Comparison of ENCODE assay signal across 8 mouse cellular contexts in the genomic region with DNA sequence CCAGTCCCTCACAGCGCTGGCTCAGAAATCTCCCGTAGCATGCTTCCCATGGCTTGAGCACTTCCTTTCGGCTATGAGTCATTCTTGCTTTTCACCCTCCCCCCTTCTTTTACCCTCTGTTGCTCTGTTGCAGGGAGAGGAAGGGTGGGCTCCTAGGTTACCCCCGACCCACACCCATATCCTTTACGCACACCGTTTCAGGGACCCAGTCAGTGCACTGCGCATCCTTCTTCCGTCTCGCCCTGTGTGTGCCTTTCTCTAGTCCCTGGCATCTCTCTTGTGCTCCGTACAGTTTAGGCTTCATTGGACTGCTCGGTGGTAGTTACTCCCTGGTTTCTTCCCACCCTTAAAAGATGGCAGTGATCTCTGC. TPM values are rescaled to one million over a fixed set of nuclear protein-coding genes. Genes with fewer than 3 reads are reported as not detected.
A peak's percentile ranks its signal among the peaks of the same experiment; 100 is the strongest.
DNase-seq lines count a peak whose midpoint lies in the region; ATAC-seq and TF ChIP-seq lines count a peak whose summit lies in the region.

No protein-coding gene starts in this region.

- 0 out of 2 replicates have a peak, but pooled peaks have one; percentile 37 for ATAC-seq in heart, embryonic 11.5 days (replicated peaks; ENCODE audit: insufficient number of reproducible peaks, low FRiP score, low TSS enrichment)
- peak; percentile 48; the same call in 1 of the 2 replicates for ATAC-seq in liver, embryonic 15.5 days (ENCODE audit: insufficient read depth)
- peak; percentile 69 for ATAC-seq in stomach, postnatal 0 days (ENCODE audit: low FRiP score, low TSS enrichment)

- DNase-seq in heart, adult 9 months (ENCODE audit: low spot score in 2 of 2): no peak
- DNase-seq in spleen, adult 2 months (ENCODE audit: low read depth in 1 of 2, low spot score in 2 of 2): no peak
- no peak for DNase-seq in spleen, postnatal 10 days (ENCODE audit: low spot score in 2 of 2)
- peak; percentile 16 to 36 for DNase-seq in frontal cortex, postnatal 10 days (ENCODE audit: low spot score in 2 of 2)
- DNase-seq in stomach, postnatal 0 days (ENCODE audit: low spot score): no peak
- no peak for DNase-seq in gastrocnemius, postnatal 4 days (ENCODE audit: low spot score in 2 of 2)

- H3K4me1 ChIP-seq in heart, embryonic 11.5 days (ENCODE audit: control insufficient read depth, insufficient read depth, low read length): peaks cover 9% of the 10 kb centered on the region
- H3K4me1 ChIP-seq in spleen, adult 2 months (ENCODE audit: control insufficient read depth, insufficient read depth, insufficient read length): peaks cover 11% of the 10 kb centered on the region; the same call in 1 of the 2 replicates
- H3K4me1 ChIP-seq in liver, embryonic 15.5 days (replicated peaks): peaks cover 26% of the 10 kb centered on the region
- no peaks in the 10 kb centered on the region for H3K4me1 ChIP-seq in stomach, postnatal 0 days (replicated peaks; ENCODE audit: control insufficient read depth, insufficient read depth)

- no peaks in the 10 kb centered on the region for H3K27me3 ChIP-seq in heart, embryonic 11.5 days (ENCODE audit: control insufficient read depth, insufficient read depth, low read length)
- H3K27me3 ChIP-seq in spleen, adult 2 months (ENCODE audit: control insufficient read depth, insufficient read depth, low read length): no peaks in the 10 kb centered on the region
- no peaks in the 10 kb centered on the region for H3K27me3 ChIP-seq in liver, embryonic 15.5 days
- no peaks in the 10 kb centered on the region for H3K27me3 ChIP-seq in stomach, postnatal 0 days (ENCODE audit: control insufficient read depth, insufficient read depth, low read length)

- no peaks in the 10 kb centered on the region for H3K36me3 ChIP-seq in heart, embryonic 11.5 days (ENCODE audit: control insufficient read depth, insufficient read depth, low read length)
- H3K36me3 ChIP-seq in spleen, adult 2 months (ENCODE audit: control insufficient read depth, insufficient read depth, low read length): no peaks in the 10 kb centered on the region
- H3K36me3 ChIP-seq in liver, embryonic 15.5 days (replicated peaks): no peaks in the 10 kb centered on the region
- no peaks in the 10 kb centered on the region for H3K36me3 ChIP-seq in stomach, postnatal 0 days (ENCODE audit: control insufficient read depth, insufficient read depth, low read length)

- no peaks in the 10 kb centered on the region for H3K9me3 ChIP-seq in heart, embryonic 11.5 days (replicated peaks; ENCODE audit: control insufficient read depth, low read length)
- no peaks in the 10 kb centered on the region for H3K9me3 ChIP-seq in liver, embryonic 15.5 days (replicated peaks)
- no peaks in the 10 kb centered on the region for H3K9me3 ChIP-seq in stomach, postnatal 0 days (ENCODE audit: control insufficient read depth, low read length)

- no peak for TF ChIP-seq CTCF in spleen, adult 2 months (IDR thresholded peaks at IDR 0.05; ENCODE audit: extremely low read depth, insufficient read depth, insufficient read length, insufficient replicate concordance)
- no peak for TF ChIP-seq CTCF in stomach, postnatal 0 days (IDR thresholded peaks at IDR 0.05; ENCODE audit: low read depth)

- peak overlapping the region; percentile 95 for H3K9ac ChIP-seq in heart, embryonic 11.5 days (ENCODE audit: low read depth, low read length)
- H3K9ac ChIP-seq in liver, embryonic 15.5 days: peak overlapping the region; percentile 98
- H3K9ac ChIP-seq in stomach, postnatal 0 days (ENCODE audit: low read length): peak overlapping the region; percentile 88

- TF ChIP-seq EP300 in stomach, postnatal 0 days (optimal IDR thresholded peaks at IDR 0.05): no peak

- peak overlapping the region; percentile 93 for H3K4me2 ChIP-seq in heart, embryonic 11.5 days
- H3K4me2 ChIP-seq in liver, embryonic 15.5 days: peak overlapping the region; percentile 98
- H3K4me2 ChIP-seq in stomach, postnatal 0 days (replicated peaks; ENCODE audit: low read depth): peak overlapping the region; percentile 96

- peak overlapping the region; percentile 92 for H3K4me3 ChIP-seq in heart, embryonic 11.5 days (ENCODE audit: low read depth, low read length)
- H3K4me3 ChIP-seq in spleen, adult 2 months (ENCODE audit: extremely low read depth, insufficient read depth, insufficient read length): peak overlapping the region; percentile 96
- H3K4me3 ChIP-seq in liver, embryonic 15.5 days (replicated peaks): peak overlapping the region; percentile 95
- peak overlapping the region; percentile 84 for H3K4me3 ChIP-seq in stomach, postnatal 0 days (ENCODE audit: low read depth, low read length)

- 1% methylated on average over 11 of the region's 11 CpGs for WGBS in heart, embryonic 11.5 days (ENCODE audit: insufficient replicate concordance)
- 1% methylated on average over 11 of the region's 11 CpGs for WGBS in spleen, adult 2 months
- 2% methylated on average over 11 of the region's 11 CpGs for WGBS in liver, embryonic 15.5 days (ENCODE audit: insufficient replicate concordance)
- under 1% methylated on average over 11 of the region's 11 CpGs for WGBS in stomach, postnatal 0 days

- TF ChIP-seq POLR2A in spleen, adult 2 months (IDR thresholded peaks at IDR 0.05; ENCODE audit: low read depth, low read length): no peak

- H3K27ac ChIP-seq in heart, embryonic 11.5 days (ENCODE audit: low read depth, low read length): peak overlapping the region; percentile 93
- peak overlapping the region; percentile 78 for H3K27ac ChIP-seq in spleen, adult 2 months (ENCODE audit: insufficient read depth, low read length)
- peak overlapping the region; percentile 93 for H3K27ac ChIP-seq in liver, embryonic 15.5 days (replicated peaks)
- H3K27ac ChIP-seq in stomach, postnatal 0 days (replicated peaks): no peak overlapping the region

RNA-seq across cellular contexts. Expression of a gene that starts 0.7 kb away (rescaled TPM):
- 22.8 and 25.7 TPM in 2 replicates for polyA plus RNA-seq in heart, embryonic 11.5 days (2014; fragmentation: Nextera tagmentation; extraction: Ambion mirVana)
- polyA plus RNA-seq in spleen, adult 2 months (2012; rRNA removed): 21.2 and 30.0 TPM in 2 replicates
- polyA plus RNA-seq in liver, embryonic 15.5 days (2015; fragmentation: Nextera tagmentation; extraction: Ambion mirVana): 3.9 and 5.1 TPM in 2 replicates
- polyA plus RNA-seq in stomach, postnatal 0 days (2015; fragmentation: Nextera tagmentation; extraction: Ambion mirVana): 3.0 and 3.5 TPM in 2 replicates
- 10 to 100 TPM; 29.1 to 35.9 TPM for total RNA-seq in gastrocnemius, postnatal 4 days (2021)

RNA-seq across cellular contexts. Expression of a gene that starts 28.0 kb away (rescaled TPM):
- polyA plus RNA-seq in heart, embryonic 11.5 days (2014; fragmentation: Nextera tagmentation; extraction: Ambion mirVana): 0.42 and 0.52 TPM in 2 replicates
- polyA plus RNA-seq in spleen, adult 2 months (2012; rRNA removed): 0.09 and 0.14 TPM in 2 replicates
- 0.09 and 0.24 TPM in 2 replicates for polyA plus RNA-seq in liver, embryonic 15.5 days (2015; fragmentation: Nextera tagmentation; extraction: Ambion mirVana)
- polyA plus RNA-seq in stomach, postnatal 0 days (2015; fragmentation: Nextera tagmentation; extraction: Ambion mirVana): 0.12 and 0.15 TPM in 2 replicates
- 1 to 10 TPM in 1 of 2 experiments, under 1 TPM in 1; 0.57 to 1.2 TPM for total RNA-seq in gastrocnemius, postnatal 4 days (2021)

Comparison
In these comparisons a context has a peak if more than half of its experiments do, and no peak if none do; other contexts are left out.
1. DNase-seq: peak in frontal cortex, postnatal 10 days (2 of 2); none in heart, adult 9 months (0 of 2), spleen, adult 2 months (0 of 2), spleen, postnatal 10 days (0 of 2), stomach, postnatal 0 days (single experiment) and gastrocnemius, postnatal 4 days (0 of 2).
2. Peak in every context shown above with its lines, with median percentiles within 50 percentile points of each other: ATAC-seq, H3K4me2 ChIP-seq, H3K4me3 ChIP-seq and H3K9ac ChIP-seq.